Mouse (Mus musculus) adrenal gland, adult 2 months (tissue): Measurements from ENCODE around the gene Scnm1. TPM values are rescaled to one million over a fixed set of nuclear protein-coding genes. Genes with fewer than 3 reads are reported as not detected.
"Not testable (repeated sequence)": the region's sequence is repeated elsewhere in the genome, so short reads cannot be mapped to it uniquely, and the experiment has no call there.

Experiments used
- DNase-seq: peaks from one replicate; pipeline ENCODE4 v3.0.0; 2021
- microRNA-seq, 2 experiments: library from miRNA; unstranded; fragments of <30 nt; microRNA quantifications; one replicate each; pipeline ENCODE4 v1.2.0; 2021
- polyA plus RNA-seq: library from polyadenylated mRNA; depleted of rRNA; stranded (reverse); fragments of >200 nt; gene quantifications from 2 replicates; pipeline ENCODE4 v1.2.3, GENCODE M21; 2012; rRNA removed
- total RNA-seq, 2 experiments: library from RNA; stranded (reverse); gene quantifications; 2 replicates each; pipeline ENCODE4 v1.2.3; 2021

Gene Scnm1
- total and polyA plus RNA-seq, 3 experiments, result 18.6 to 37.0 (median 33.4) TPM

DNA sequence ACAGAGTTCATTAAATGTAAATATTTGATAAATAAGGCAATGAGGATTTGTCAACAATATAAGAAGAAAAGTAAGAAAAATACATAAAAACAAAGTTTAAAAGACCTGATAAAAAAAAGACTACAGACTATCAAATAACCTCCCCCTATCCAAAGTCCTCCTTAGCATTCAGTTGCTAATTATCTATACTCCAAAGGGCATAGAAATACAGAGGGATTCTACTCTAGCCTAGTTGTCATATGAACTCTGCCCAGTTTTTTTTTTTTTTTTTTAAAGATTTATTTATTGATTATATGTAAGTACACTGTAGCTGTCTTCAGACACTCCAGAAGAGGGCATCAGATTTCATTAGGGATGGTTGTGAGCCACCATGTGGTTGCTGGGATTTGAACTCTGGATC lies 26.5 kb downstream of the Scnm1 start:
- DNase-seq, result not testable (repeated sequence)

DNA sequence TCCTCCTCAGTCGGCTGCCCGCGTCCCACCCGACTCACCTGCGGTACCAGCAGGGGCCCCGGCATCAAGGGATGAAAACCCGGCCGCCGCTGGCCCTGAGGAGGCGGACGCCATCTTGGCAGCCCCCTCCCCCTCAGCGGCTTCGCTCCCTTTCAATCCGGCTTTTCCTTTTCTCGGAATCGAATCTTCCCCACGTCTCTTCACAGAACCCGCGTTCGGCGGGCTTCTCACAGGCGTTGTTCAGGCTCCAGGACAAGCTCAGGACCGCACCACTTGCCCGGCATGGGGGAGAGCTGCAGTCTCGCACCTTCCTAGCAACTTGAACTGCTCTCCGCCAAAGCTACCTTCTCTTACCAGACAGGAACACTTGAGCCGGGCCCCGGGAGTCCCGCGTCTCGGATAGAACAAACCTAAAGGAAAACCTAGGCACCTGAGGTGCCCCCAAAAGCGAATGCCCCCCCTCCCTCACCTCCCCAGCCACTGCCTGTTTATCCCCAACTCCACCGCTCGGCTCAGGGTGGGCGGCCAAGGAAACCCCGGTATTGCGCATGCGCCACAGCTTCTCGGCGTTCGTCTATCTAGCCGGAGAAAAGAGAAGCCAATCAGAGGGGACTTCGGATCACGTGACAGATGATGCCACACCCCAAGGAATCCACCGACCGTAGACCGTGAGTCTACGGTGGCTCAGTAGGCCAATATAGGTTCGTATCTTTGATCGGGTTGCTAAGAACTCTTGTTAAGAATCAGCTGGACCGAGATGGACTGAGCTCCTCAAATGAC lies 27.3 kb downstream of the Scnm1 start, which contains the start of gene Pip5k1a:
Gene Pip5k1a, minus strand, starts transcription at position 593 of the 780 bp plus-strand sequence.
- DNase-seq, result peak; percentile 96

DNA sequence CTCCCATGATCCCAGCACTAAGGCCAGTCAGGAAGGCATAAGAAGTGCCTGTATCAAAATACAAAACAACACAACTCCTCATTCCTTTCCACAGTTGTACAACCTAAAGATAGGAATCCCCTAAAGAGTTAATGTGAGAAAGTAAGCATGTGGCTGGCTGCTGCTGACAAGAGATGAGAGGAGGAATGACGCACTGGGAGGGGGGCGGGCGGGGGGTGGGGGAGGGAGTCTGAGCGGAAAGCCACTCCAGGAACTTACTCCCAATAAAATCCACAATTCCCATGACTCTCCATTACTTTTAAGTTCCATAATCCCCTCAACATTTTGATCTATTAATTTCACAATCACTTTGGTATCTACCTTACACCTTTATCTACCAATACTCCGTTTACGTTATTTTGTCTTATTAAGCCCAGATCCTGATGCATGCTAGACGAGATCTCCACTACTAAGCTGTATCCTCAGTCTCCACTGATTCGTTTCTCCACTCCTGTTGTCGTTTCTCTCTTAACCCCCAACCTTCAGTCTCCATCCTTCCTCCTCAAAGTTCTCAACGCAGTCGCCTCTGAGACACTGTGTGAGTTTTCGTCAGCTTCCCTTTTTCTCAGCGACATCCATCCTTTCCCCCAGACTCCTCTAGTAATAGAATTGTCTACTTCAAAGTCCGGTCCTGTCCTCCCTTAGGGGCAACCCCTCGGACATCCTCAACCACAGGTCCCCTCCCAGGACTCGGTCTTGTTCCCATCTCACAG lies 28.0 kb downstream of the Scnm1 start:
- DNase-seq, result no peak

DNA sequence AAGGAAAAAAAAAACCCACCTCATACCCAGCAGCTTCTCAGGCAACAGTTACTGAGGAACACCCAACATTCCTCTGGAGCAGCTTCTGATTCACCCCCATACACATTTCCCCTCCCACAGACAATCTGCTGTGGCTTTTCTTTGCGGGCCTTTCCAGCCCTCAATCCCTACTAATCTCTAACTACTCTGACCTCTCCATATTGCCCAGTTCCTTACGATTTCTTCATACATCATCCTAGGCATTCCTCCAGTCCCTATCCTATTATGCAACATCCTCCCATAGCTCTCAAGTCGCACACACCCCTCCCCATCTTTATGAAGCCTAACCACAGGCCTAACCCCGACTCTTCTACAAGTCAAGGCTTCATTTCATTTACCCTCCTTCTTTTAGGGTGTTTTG lies 28.7 kb downstream of the Scnm1 start:
- no peak for DNase-seq

DNA sequence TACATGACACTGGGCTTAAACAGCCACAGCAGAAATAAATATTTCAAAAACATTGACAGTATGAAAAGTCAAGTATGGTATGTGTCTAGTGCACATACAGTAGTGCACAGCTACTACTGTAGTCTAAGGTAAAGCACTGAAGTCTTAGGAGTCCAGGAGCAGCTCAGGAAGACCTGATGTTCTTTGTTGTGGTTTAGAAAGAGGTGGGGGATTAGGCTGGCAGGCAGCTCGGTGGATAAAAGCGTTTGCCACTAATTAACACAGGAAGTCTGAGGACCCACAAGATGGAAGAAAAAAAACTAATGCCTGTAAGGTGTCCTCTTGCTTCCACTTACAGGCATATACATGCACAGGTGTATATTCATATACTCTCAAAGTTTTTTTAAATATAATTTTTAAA lies 33.0 kb downstream of the Scnm1 start:
- no peak for DNase-seq

DNA sequence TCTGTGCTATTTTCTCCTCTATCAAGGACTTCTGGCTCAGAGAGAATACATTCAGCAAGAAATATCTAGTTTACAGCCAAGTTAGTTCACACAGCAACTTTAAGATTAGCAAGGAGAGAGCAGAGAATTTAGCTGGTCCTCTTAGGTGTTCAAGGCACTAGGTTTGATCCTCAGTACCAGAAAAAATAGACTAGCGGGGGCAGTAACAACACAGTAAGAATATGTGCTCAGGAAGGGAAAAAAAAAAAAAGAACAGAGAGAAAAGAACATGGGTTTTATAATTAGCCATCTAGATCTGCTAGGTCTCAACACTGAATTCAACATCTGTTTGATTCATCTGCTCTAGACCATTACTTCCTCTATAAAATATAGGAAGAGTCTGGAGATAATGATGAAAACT lies 45.7 kb downstream of the Scnm1 start:
- DNase-seq, result no peak

Small RNA genes within 50 kb of the gene (microRNA-seq; reads per million reads assigned to microRNA genes)
- 0 reads per million in 2 experiments for gene Mir8099-1

Other genes starting within 250 kb of the Scnm1 start
- gene Psmb4, start 247.1 kb downstream of the Scnm1 start, total RNA-seq, result 100 to 1,000 TPM; 203 to 297 TPM
- 236 and 248 TPM in 2 replicates for gene Psmb4, start 247.1 kb downstream of the Scnm1 start, polyA plus RNA-seq
- 10 to 100 TPM; 47.5 to 52.7 TPM for gene Selenbp1, start 201.0 kb downstream of the Scnm1 start, total RNA-seq
- gene Selenbp1, start 201.0 kb downstream of the Scnm1 start, polyA plus RNA-seq, result 102 and 126 TPM in 2 replicates
- 10 to 100 TPM; 17.2 to 30.1 TPM for gene Rfx5, start 179.9 kb downstream of the Scnm1 start, total RNA-seq
- 10.8 and 13.5 TPM in 2 replicates for gene Rfx5, start 179.9 kb downstream of the Scnm1 start, polyA plus RNA-seq
- 10 to 100 TPM; 57.0 to 68.7 TPM for gene Pi4kb, start 159.3 kb downstream of the Scnm1 start, total RNA-seq
- 29.3 and 29.9 TPM in 2 replicates for gene Pi4kb, start 159.3 kb downstream of the Scnm1 start, polyA plus RNA-seq
- 10 to 100 TPM; 26.3 to 29.5 TPM for gene Zfp687, start 118.6 kb downstream of the Scnm1 start, total RNA-seq
- gene Zfp687, start 118.6 kb downstream of the Scnm1 start, polyA plus RNA-seq, result 27.9 and 32.0 TPM in 2 replicates
- 100 to 1,000 TPM; 312 to 335 TPM for gene Psmd4, start 91.4 kb downstream of the Scnm1 start, total RNA-seq
- 105 and 114 TPM in 2 replicates for gene Psmd4, start 91.4 kb downstream of the Scnm1 start, polyA plus RNA-seq
- gene Pip5k1a, start 27.1 kb downstream of the Scnm1 start, total RNA-seq, result 10 to 100 TPM; 40.8 to 49.9 TPM
- 16.4 and 18.7 TPM in 2 replicates for gene Pip5k1a, start 27.1 kb downstream of the Scnm1 start, polyA plus RNA-seq
- 10 to 100 TPM; 52.4 to 64.0 TPM for gene Vps72, start 23.0 kb downstream of the Scnm1 start, total RNA-seq
- gene Vps72, start 23.0 kb downstream of the Scnm1 start, polyA plus RNA-seq, result 82.4 and 83.0 TPM in 2 replicates
- under 1 TPM; 0.48 to 0.52 TPM for gene Tmod4, start 9.5 kb downstream of the Scnm1 start, total RNA-seq
- gene Tmod4, start 9.5 kb downstream of the Scnm1 start, polyA plus RNA-seq, result 0.17 and 0.30 TPM in 2 replicates
- 1 to 10 TPM; 7.1 to 9.0 TPM for gene Lysmd1, start 77 bp upstream of the Scnm1 start, total RNA-seq
- 3.7 and 4.7 TPM in 2 replicates for gene Lysmd1, start 77 bp upstream of the Scnm1 start, polyA plus RNA-seq
- gene Tnfaip8l2, start 8.3 kb upstream of the Scnm1 start, total RNA-seq, result 1 to 10 TPM; 2.0 to 2.2 TPM
- gene Tnfaip8l2, start 8.3 kb upstream of the Scnm1 start, polyA plus RNA-seq, result 3.7 and 4.9 TPM in 2 replicates
- gene Sema6c, start 26.4 kb upstream of the Scnm1 start, total RNA-seq, result 1 to 10 TPM; 2.6 to 3.8 TPM
- 8.6 and 12.4 TPM in 2 replicates for gene Sema6c, start 26.4 kb upstream of the Scnm1 start, polyA plus RNA-seq
- 10 to 100 TPM; 19.0 to 21.1 TPM for gene Gabpb2, start 83.9 kb upstream of the Scnm1 start, total RNA-seq
- gene Gabpb2, start 83.9 kb upstream of the Scnm1 start, polyA plus RNA-seq, result 4.0 and 4.5 TPM in 2 replicates
- gene Cdc42se1, start 94.7 kb upstream of the Scnm1 start, total RNA-seq, result 100 to 1,000 TPM in 1 of 2 experiments, 10 to 100 TPM in 1; 89.7 to 102 TPM
- 46.1 and 53.0 TPM in 2 replicates for gene Cdc42se1, start 94.7 kb upstream of the Scnm1 start, polyA plus RNA-seq
- 1 to 10 TPM; 8.0 to 8.7 TPM for gene Mllt11, start 98.2 kb upstream of the Scnm1 start, total RNA-seq
- 7.2 and 9.2 TPM in 2 replicates for gene Mllt11, start 98.2 kb upstream of the Scnm1 start, polyA plus RNA-seq
- under 1 TPM in 1 of 2 experiments, not detected in 1; 0.21 TPM for gene Gm128, start 107.6 kb upstream of the Scnm1 start, total RNA-seq
- gene Gm128, start 107.6 kb upstream of the Scnm1 start, polyA plus RNA-seq, result 0.20 and 0.22 TPM in 2 replicates
- not detected for gene Bnipl, start 117.2 kb upstream of the Scnm1 start, total RNA-seq
- not detected in 2 replicates for gene Bnipl, start 117.2 kb upstream of the Scnm1 start, polyA plus RNA-seq
- 100 to 1,000 TPM; 131 to 139 TPM for gene Mindy1, start 147.3 kb upstream of the Scnm1 start, total RNA-seq
- 209 and 296 TPM in 2 replicates for gene Mindy1, start 147.3 kb upstream of the Scnm1 start, polyA plus RNA-seq
- 10 to 100 TPM; 26.3 to 31.1 TPM for gene Prune1, start 148.1 kb upstream of the Scnm1 start, total RNA-seq
- 14.1 and 15.4 TPM in 2 replicates for gene Prune1, start 148.1 kb upstream of the Scnm1 start, polyA plus RNA-seq
- 1 to 10 TPM; 1.2 to 2.5 TPM for gene Anxa9, start 173.2 kb upstream of the Scnm1 start, total RNA-seq
- 0.88 and 1.3 TPM in 2 replicates for gene Anxa9, start 173.2 kb upstream of the Scnm1 start, polyA plus RNA-seq
- 100 to 1,000 TPM; 224 to 263 TPM for gene Cers2, start 180.8 kb upstream of the Scnm1 start, total RNA-seq
- 78.7 and 99.1 TPM in 2 replicates for gene Cers2, start 180.8 kb upstream of the Scnm1 start, polyA plus RNA-seq
- gene Setdb1, start 223.2 kb upstream of the Scnm1 start, total RNA-seq, result 10 to 100 TPM; 20.7 to 21.7 TPM
- gene Setdb1, start 223.2 kb upstream of the Scnm1 start, polyA plus RNA-seq, result 6.9 and 7.6 TPM in 2 replicates